Mouse (Mus musculus) spleen, adult 12 weeks (tissue): Measurements from ENCODE around the gene Stt3b.
A peak's percentile ranks its signal among the peaks of the same experiment; 100 is the strongest.

Experiments used
- DNase-seq: peaks from one replicate; pipeline ENCODE4 v3.0.0; 2022; ENCODE audit warnings: low spot score

Gene Stt3b

GRCm38 (mm10) chr9:115271556-115271955 lies 38.7 kb downstream of the Stt3b start:
- no peak for DNase-seq

- DNase-seq = no peak
Observed at GRCm38 (mm10) chr9:115261896-115262295, 48.3 kb downstream of the Stt3b start.

- DNase-seq = no peak
Observed at GRCm38 (mm10) chr9:115261456-115261855, 48.8 kb downstream of the Stt3b start.

GRCm38 (mm10) chr9:115260464-115260863 lies 49.8 kb downstream of the Stt3b start:
- no peak for DNase-seq

- no peak for DNase-seq
Observed at GRCm38 (mm10) chr9:115259866-115260265, 50.4 kb downstream of the Stt3b start.

- no peak for DNase-seq
Observed at GRCm38 (mm10) chr9:115257733-115258286, 52.4 kb downstream of the Stt3b start.

GRCm38 (mm10) chr9:115249145-115249544 lies 61.1 kb downstream of the Stt3b start:
- DNase-seq = no peak

GRCm38 (mm10) chr9:115245092-115245491 lies 65.1 kb downstream of the Stt3b start:
- no peak for DNase-seq

- no peak for DNase-seq
Observed at GRCm38 (mm10) chr9:115243630-115244029, 66.6 kb downstream of the Stt3b start.

GRCm38 (mm10) chr9:115239861-115240260 lies 70.4 kb downstream of the Stt3b start:
- DNase-seq = no peak

GRCm38 (mm10) chr9:115237943-115238342 lies 72.3 kb downstream of the Stt3b start:
- DNase-seq = no peak

- no peak for DNase-seq
Observed at GRCm38 (mm10) chr9:115236352-115236841, 73.8 kb downstream of the Stt3b start.

GRCm38 (mm10) chr9:115234561-115234960 lies 75.7 kb downstream of the Stt3b start:
- DNase-seq = no peak

- no peak for DNase-seq
Observed at GRCm38 (mm10) chr9:115233721-115234120, 76.5 kb downstream of the Stt3b start.

- no peak for DNase-seq
Observed at GRCm38 (mm10) chr9:115231476-115231875, 78.7 kb downstream of the Stt3b start.

GRCm38 (mm10) chr9:115230141-115230540 lies 80.1 kb downstream of the Stt3b start:
- no peak for DNase-seq

- no peak for DNase-seq
Observed at GRCm38 (mm10) chr9:115229676-115230075, 80.5 kb downstream of the Stt3b start.

GRCm38 (mm10) chr9:115229145-115229544 lies 81.1 kb downstream of the Stt3b start:
- DNase-seq = no peak

GRCm38 (mm10) chr9:115224744-115225354 lies 85.4 kb downstream of the Stt3b start:
- no peak for DNase-seq

GRCm38 (mm10) chr9:115221265-115221664 lies 89.0 kb downstream of the Stt3b start:
- no peak for DNase-seq

GRCm38 (mm10) chr9:115220466-115220865 lies 89.8 kb downstream of the Stt3b start:
- no peak for DNase-seq

GRCm38 (mm10) chr9:115217984-115218383 lies 92.2 kb downstream of the Stt3b start:
- no peak for DNase-seq

GRCm38 (mm10) chr9:115215830-115216701 lies 94.2 kb downstream of the Stt3b start:
- DNase-seq = peak; percentile 29
